Mouse (Mus musculus): ENCODE data around the gene Mboat2. TPM values are rescaled to one million over a fixed set of nuclear protein-coding genes. Genes with fewer than 3 reads are reported as not detected.

The Mboat2 gene
- total and polyA plus RNA-seq, 3 experiments, result 0.39 to 4.0 (median 0.76) TPM

DNA sequence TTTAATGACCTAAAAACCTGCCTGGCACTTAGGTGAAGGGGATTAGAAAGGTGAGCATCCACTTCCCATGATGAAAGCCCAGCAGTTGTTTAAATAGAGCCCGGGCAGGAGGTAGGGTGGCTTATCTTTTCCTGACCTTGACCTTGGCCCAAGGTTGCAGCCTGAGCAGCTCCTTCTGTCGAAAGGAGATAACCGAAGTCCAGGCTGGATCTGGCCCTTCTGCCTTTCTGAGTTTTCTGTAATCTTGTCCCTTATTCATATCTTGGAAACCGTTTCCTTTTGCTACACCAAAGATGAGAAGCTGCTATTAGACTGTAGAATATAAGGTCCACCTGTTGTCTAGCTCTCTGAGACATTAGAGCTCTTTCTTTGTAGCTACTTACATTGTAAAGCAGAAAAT is 61.9 kb downstream of the Mboat2 start:
- no peaks in the 10 kb centered on the region for H3K36me3 ChIP-seq (replicated peaks in 1 of 2; ENCODE audit: control insufficient read depth in 1 of 2, insufficient read depth in 1 of 2, low read length in 1 of 2)
- TF ChIP-seq USF1 (IDR thresholded peaks at IDR 0.05; ENCODE audit: low read depth, low read length) (no peak), JUN (IDR thresholded peaks at IDR 0.05; ENCODE audit: insufficient read depth, low read depth, low read length) (no peak), POLR2A (IDR thresholded peaks at IDR 0.05; ENCODE audit: low read depth, low read length) (no peak), POLR2AphosphoS2 (IDR thresholded peaks at IDR 0.05; ENCODE audit: low read depth, low read length) (no peak), ZMIZ1 (IDR thresholded peaks at IDR 0.05; ENCODE audit: low read depth, low read length) (no peak), TCF12 (IDR thresholded peaks at IDR 0.05; ENCODE audit: low read depth, low read length) (no peak), MEF2A (IDR thresholded peaks at IDR 0.05; ENCODE audit: borderline replicate concordance, low read depth, low read length) (no peak), ZNF384 (IDR thresholded peaks at IDR 0.05; ENCODE audit: low read depth, low read length) (no peak), MAFK (IDR thresholded peaks at IDR 0.05; ENCODE audit: insufficient replicate concordance, low read length) (no peak), KAT2A (IDR thresholded peaks at IDR 0.05; ENCODE audit: insufficient replicate concordance, low read length) (no peak), MXI1 (IDR thresholded peaks at IDR 0.05; ENCODE audit: low read depth, low read length) (no peak), E2F4 (IDR thresholded peaks at IDR 0.05; ENCODE audit: insufficient replicate concordance, low read depth, low read length) (no peak), CHD1 (IDR thresholded peaks at IDR 0.05; ENCODE audit: low read depth, low read length) (no peak), GABPA (IDR thresholded peaks at IDR 0.05; ENCODE audit: insufficient replicate concordance, low read depth, low read length) (no peak), JUND (conservative IDR thresholded peaks at IDR 0.05; ENCODE audit: low read depth, low read length) (no peak), IRF4 (IDR thresholded peaks at IDR 0.05; ENCODE audit: low read depth, low read length) (no peak), BHLHE40 (IDR thresholded peaks at IDR 0.05; ENCODE audit: low read depth, low read length) (no peak)
- no peak overlapping the region for H3K9ac ChIP-seq (ENCODE audit: insufficient read depth, low read depth)
- dilution Hi-C loops (cut with MboI; ENCODE audit: extremely low pct_ligation_motif_present, extremely low pct_unique_long_range_greater_than_20kb, low sequenced_read_pairs), result no loop called here
- no peak for DNase-seq (ENCODE audit: extremely low read depth)
- peaks cover 4 to 19% of the 10 kb centered on the region in 2 experiments; a peak in 3 of 4 replicates for H3K4me1 ChIP-seq (ENCODE audit: control insufficient read depth in 1 of 2, insufficient read depth in 2 of 2)
- no peaks in the 10 kb centered on the region for H3K79me2 ChIP-seq (replicated peaks; ENCODE audit: control insufficient read depth, extremely low read depth, insufficient read depth, poor library complexity, severe bottlenecking)
- H3K4me2 ChIP-seq (ENCODE audit: insufficient read depth, low read depth, poor library complexity, severe bottlenecking), result no peak overlapping the region
- in situ Hi-C loops (cut with MboI; ENCODE audit: low pct_ligation_motif_present, low pct_unique_long_range_greater_than_20kb, low sequenced_read_pairs), result no loop called here
- no peaks in the 10 kb centered on the region for H3K9me3 ChIP-seq (replicated peaks; ENCODE audit: low read length)
- no peak overlapping the region for H3K27ac ChIP-seq (ENCODE audit: insufficient read depth, low read depth)
- H3K4me3 ChIP-seq (replicated peaks in 1 of 3; ENCODE audit: low read depth in 2 of 3, low read length in 2 of 3, poor library complexity in 1 of 3), result no peak overlapping the region
- no peaks in the 10 kb centered on the region for H3K27me3 ChIP-seq (replicated peaks)

DNA sequence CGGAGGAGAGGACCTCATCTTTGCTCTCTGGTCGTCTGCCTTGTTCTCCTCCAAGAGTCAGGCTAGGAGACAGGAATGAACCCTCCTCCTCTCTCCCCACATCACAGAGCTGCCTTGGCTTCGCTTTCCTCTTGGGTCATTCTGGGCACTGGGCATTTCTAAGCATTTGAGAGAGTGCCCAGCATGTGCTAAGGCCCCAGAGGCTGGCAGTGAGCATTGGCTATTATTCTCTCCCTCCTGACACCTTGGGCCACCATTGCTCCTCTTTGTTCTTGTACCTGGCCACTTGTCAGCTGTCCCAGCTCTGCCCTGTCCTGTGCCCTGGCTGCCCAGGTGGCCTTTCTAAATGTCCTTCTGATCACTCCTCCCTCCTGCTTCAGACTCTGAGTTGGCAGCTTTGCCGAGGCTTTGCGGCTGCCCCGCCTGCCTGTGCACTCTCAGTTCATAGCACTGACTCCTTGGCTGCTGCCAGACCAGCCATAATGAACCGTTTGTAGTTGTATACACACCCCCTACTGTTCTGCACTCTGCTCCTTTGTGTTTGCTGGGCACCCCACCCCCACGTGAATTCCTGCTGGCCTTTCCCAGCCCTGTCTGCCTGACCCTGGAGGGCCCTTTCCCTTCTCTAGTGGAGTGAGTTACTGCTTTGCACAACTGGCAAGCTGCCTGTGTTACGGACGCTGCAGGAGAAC is 63.2 kb downstream of the Mboat2 start:
- no peak overlapping the region for H3K4me3 ChIP-seq (replicated peaks in 1 of 3; ENCODE audit: low read depth in 2 of 3, low read length in 2 of 3, poor library complexity in 1 of 3)
- dilution Hi-C loops (cut with MboI; ENCODE audit: extremely low pct_ligation_motif_present, extremely low pct_unique_long_range_greater_than_20kb, low sequenced_read_pairs), result no loop called here

More for the DNA sequence above, 63.2 kb downstream of the Mboat2 start:
- Histone ChIP-seq H3K9me3 (replicated peaks; ENCODE audit: low read length) (no peaks in the 10 kb centered on the region), H3K27me3 (replicated peaks) (no peaks in the 10 kb centered on the region), H3K36me3 (replicated peaks in 1 of 2; ENCODE audit: control insufficient read depth in 1 of 2, insufficient read depth in 1 of 2, low read length in 1 of 2) (no peaks in the 10 kb centered on the region), H3K9ac (ENCODE audit: insufficient read depth, low read depth) (no peak overlapping the region), H3K4me1 (ENCODE audit: control insufficient read depth in 1 of 2, insufficient read depth in 2 of 2) (peaks cover 4 to 20% of the 10 kb centered on the region in 2 experiments; a peak in 3 of 4 replicates), H3K79me2 (replicated peaks; ENCODE audit: control insufficient read depth, extremely low read depth, insufficient read depth, poor library complexity, severe bottlenecking) (no peaks in the 10 kb centered on the region), H3K27ac (ENCODE audit: insufficient read depth, low read depth) (no peak overlapping the region), H3K4me2 (ENCODE audit: insufficient read depth, low read depth, poor library complexity, severe bottlenecking) (no peak overlapping the region)
- in situ Hi-C loops (cut with MboI; ENCODE audit: low pct_ligation_motif_present, low pct_unique_long_range_greater_than_20kb, low sequenced_read_pairs), result no loop called here
- no peak for DNase-seq (ENCODE audit: extremely low read depth)
- TF ChIP-seq USF1 (IDR thresholded peaks at IDR 0.05; ENCODE audit: low read depth, low read length) (no peak), ZC3H11A (IDR thresholded peaks at IDR 0.05; ENCODE audit: low read depth, low read length) (no peak), TCF12 (IDR thresholded peaks at IDR 0.05; ENCODE audit: low read depth, low read length) (no peak), JUND (conservative IDR thresholded peaks at IDR 0.05; ENCODE audit: low read depth, low read length) (no peak), CHD2 (IDR thresholded peaks at IDR 0.05; ENCODE audit: low read length) (no peak), RCOR1 (conservative IDR thresholded peaks at IDR 0.05; ENCODE audit: low read depth, low read length) (no peak), MAZ (IDR thresholded peaks at IDR 0.05; ENCODE audit: low read depth, low read length) (no peak), BHLHE40 (IDR thresholded peaks at IDR 0.05; ENCODE audit: low read depth, low read length) (no peak), ZKSCAN1 (IDR thresholded peaks at IDR 0.05; ENCODE audit: borderline replicate concordance, low read depth, low read length) (no peak), MYC (IDR thresholded peaks at IDR 0.05; ENCODE audit: low read depth, low read length) (no peak), MAX (IDR thresholded peaks at IDR 0.05; ENCODE audit: low read length) (no peak), MAFK (IDR thresholded peaks at IDR 0.05; ENCODE audit: insufficient replicate concordance, low read length) (no peak), SIN3A (IDR thresholded peaks at IDR 0.05; ENCODE audit: low read length) (no peak)

All from CH12.LX (cell line).